8 mouse cellular contexts compared by ENCODE assay signal in genomic region chr14:25378717-25379224, GRCm38 (mm10).
DNase-seq lines count a peak whose midpoint lies in the region; ATAC-seq lines count a peak whose summit lies in the region.

No protein-coding gene starts in this region.

- H3K36me3 ChIP-seq in intestine, embryonic 16.5 days (ENCODE audit: control insufficient read depth, insufficient read depth, low read length), result no peaks in the 10 kb centered on the region
- H3K36me3 ChIP-seq in neural tube, embryonic 14.5 days (ENCODE audit: control insufficient read depth, insufficient read depth, low read length), result no peaks in the 10 kb centered on the region

- peak overlapping the region; percentile 57 for H3K4me3 ChIP-seq in intestine, embryonic 16.5 days (ENCODE audit: low read length)
- peak overlapping the region; percentile 38 for H3K4me3 ChIP-seq in neural tube, embryonic 14.5 days (ENCODE audit: low read depth, low read length)

- no peaks in the 10 kb centered on the region for H3K9me3 ChIP-seq in intestine, embryonic 16.5 days (ENCODE audit: control insufficient read depth, low read length)
- H3K9me3 ChIP-seq in neural tube, embryonic 14.5 days (ENCODE audit: control insufficient read depth, low read length), result no peaks in the 10 kb centered on the region

- peak overlapping the region; percentile 99 for H3K27ac ChIP-seq in intestine, embryonic 16.5 days (ENCODE audit: low read length)
- H3K27ac ChIP-seq in neural tube, embryonic 14.5 days (ENCODE audit: low read depth, low read length), result peak overlapping the region; percentile 100

- DNase-seq in left cerebral cortex, adult 18-20 months (ENCODE audit: low spot score in 2 of 2), result peak; percentile 53 to 61
- no peak for DNase-seq in left cerebral cortex, adult 11 months (ENCODE audit: low spot score)
- peak; percentile 38 to 46 for DNase-seq in cerebellum, postnatal 36 days
- peak; percentile 98 for DNase-seq in heart, adult 11 months
- peak; percentile 39 to 44 for DNase-seq in lung, adult 18-20 months
- DNase-seq in ovary, adult 18-20 months (ENCODE audit: low spot score), result no peak

- H3K4me2 ChIP-seq in intestine, embryonic 16.5 days (ENCODE audit: low read depth, low read length), result peak overlapping the region; percentile 86
- peak overlapping the region; percentile 78 for H3K4me2 ChIP-seq in neural tube, embryonic 14.5 days (ENCODE audit: low read depth, low read length)

- peaks cover 17% of the 10 kb centered on the region for H3K4me1 ChIP-seq in intestine, embryonic 16.5 days (ENCODE audit: control insufficient read depth, insufficient read depth, low read length)
- H3K4me1 ChIP-seq in neural tube, embryonic 14.5 days (ENCODE audit: control insufficient read depth, insufficient read depth, low read length), result peaks cover 23% of the 10 kb centered on the region

- WGBS in intestine, embryonic 16.5 days, result 9% methylated on average over 13 of the region's 13 CpGs
- WGBS in neural tube, embryonic 14.5 days, result 2% methylated on average over 13 of the region's 13 CpGs

- peak overlapping the region; percentile 85 for H3K9ac ChIP-seq in intestine, embryonic 16.5 days (ENCODE audit: low read depth, low read length)
- peak overlapping the region; percentile 85 for H3K9ac ChIP-seq in neural tube, embryonic 14.5 days (replicated peaks; ENCODE audit: low read depth, low read length)

- no peaks in the 10 kb centered on the region for H3K27me3 ChIP-seq in intestine, embryonic 16.5 days (replicated peaks; ENCODE audit: control insufficient read depth, insufficient read depth, low read length)
- no peaks in the 10 kb centered on the region for H3K27me3 ChIP-seq in neural tube, embryonic 14.5 days (ENCODE audit: control insufficient read depth, insufficient read depth, low read length)

- ATAC-seq in intestine, embryonic 16.5 days, result 0 out of 2 replicates have a peak, but pooled peaks have one; percentile 8
- peak; percentile 18; the same call in 1 of the 2 replicates for ATAC-seq in neural tube, embryonic 14.5 days (ENCODE audit: low read depth)

Comparison
In these comparisons a context has a peak if more than half of its experiments do, and no peak if none do; other contexts are left out.
1. DNase-seq: peak in left cerebral cortex, adult 18-20 months (2 of 2), cerebellum, postnatal 36 days (2 of 2), heart, adult 11 months (single experiment) and lung, adult 18-20 months (2 of 2); none in left cerebral cortex, adult 11 months (single experiment) and ovary, adult 18-20 months (single experiment).